Mouse (Mus musculus): Measurements from ENCODE around the gene Lin7c. TPM values are rescaled to one million over a fixed set of nuclear protein-coding genes. Genes with fewer than 3 reads are reported as not detected.

Gene Lin7c
- polyA plus RNA-seq, 1 experiment from 2014 or later, result 160 TPM

DNA sequence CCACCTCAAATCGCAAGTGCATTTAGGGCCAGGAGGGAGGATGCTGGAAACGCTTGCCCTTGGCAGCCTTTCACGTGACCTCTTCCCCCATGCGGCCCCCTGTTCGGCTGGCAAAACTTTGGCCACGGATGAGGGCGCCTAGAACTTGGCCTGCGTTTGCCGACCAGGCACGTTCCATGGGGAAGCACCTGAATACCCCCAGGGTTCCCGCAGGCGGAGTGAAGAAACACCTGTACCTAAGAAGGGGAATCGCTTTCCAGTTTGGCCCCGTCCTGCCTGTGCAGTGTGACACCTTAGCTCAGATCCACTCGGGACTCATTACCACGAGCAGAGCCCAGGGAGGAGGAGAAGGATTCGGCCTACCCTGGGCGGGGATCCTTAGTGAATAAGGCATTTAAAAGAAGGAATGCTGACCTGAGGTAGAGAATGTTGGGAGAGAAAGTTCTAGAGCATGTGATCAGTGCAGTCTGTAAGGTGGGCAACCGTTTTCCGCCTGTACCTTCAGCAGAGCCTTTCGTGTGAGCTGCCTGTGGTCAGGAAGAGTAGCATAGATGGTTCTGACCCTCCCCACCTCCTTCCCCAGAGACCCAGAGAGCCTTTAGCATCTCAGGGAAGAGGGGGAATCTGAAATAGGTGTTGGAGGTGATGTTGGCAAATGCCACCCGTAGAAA is 28.1 kb downstream of the Lin7c start:
- no peaks in the 10 kb centered on the region for H3K9me3 ChIP-seq (replicated peaks)
- peaks cover 38% of the 10 kb centered on the region for H3K4me1 ChIP-seq
- ATAC-seq (ENCODE audit: low FRiP score), result no peak
- H3K4me3 ChIP-seq, result peak overlapping the region; percentile 94
- peak overlapping the region; percentile 98 for H3K9ac ChIP-seq
- no peaks in the 10 kb centered on the region for H3K27me3 ChIP-seq
- whole genome bisulfite sequencing, result 6% methylated on average over 22 of the region's 22 CpGs
- H3K27ac ChIP-seq, result peak overlapping the region; percentile 97
- H3K36me3 ChIP-seq, result no peaks in the 10 kb centered on the region
- H3K4me2 ChIP-seq (replicated peaks), result peak overlapping the region; percentile 61

GRCm38 (mm10) chr2:109920471-109920870 is 29.8 kb downstream of the Lin7c start:
- 67% methylated on average over 7 of the region's 7 CpGs for WGBS
- no peak overlapping the region for H3K27ac ChIP-seq
- peak overlapping the region; percentile 94 for H3K4me3 ChIP-seq
- ATAC-seq (ENCODE audit: low FRiP score), result no peak
- peaks cover 38% of the 10 kb centered on the region for H3K4me1 ChIP-seq
- H3K27me3 ChIP-seq, result no peaks in the 10 kb centered on the region
- no peaks in the 10 kb centered on the region for H3K9me3 ChIP-seq (replicated peaks)
- peak overlapping the region; percentile 61 for H3K4me2 ChIP-seq (replicated peaks)
- H3K9ac ChIP-seq, result peak overlapping the region; percentile 8; the same call in 1 of the 2 replicates
- 0 out of 2 replicates have a peak, but pooled peaks cover under 1% of the 10 kb centered on the region for H3K36me3 ChIP-seq

- WGBS, result 74% methylated on average over 8 of the region's 8 CpGs
- no peak for ATAC-seq (ENCODE audit: low FRiP score)
- Histone ChIP-seq H3K9ac (no peak overlapping the region), H3K9me3 (replicated peaks) (no peaks in the 10 kb centered on the region), H3K27ac (no peak overlapping the region), H3K4me2 (replicated peaks) (peak overlapping the region; percentile 25; the same call in 1 of the 2 replicates), H3K36me3 (peaks cover 8% of the 10 kb centered on the region; the same call in 1 of the 2 replicates), H3K4me3 (no peak overlapping the region), H3K4me1 (peaks cover 38% of the 10 kb centered on the region), H3K27me3 (no peaks in the 10 kb centered on the region)
Measured at GRCm38 (mm10) chr2:109921298-109922035, 30.8 kb downstream of the Lin7c start.

DNA sequence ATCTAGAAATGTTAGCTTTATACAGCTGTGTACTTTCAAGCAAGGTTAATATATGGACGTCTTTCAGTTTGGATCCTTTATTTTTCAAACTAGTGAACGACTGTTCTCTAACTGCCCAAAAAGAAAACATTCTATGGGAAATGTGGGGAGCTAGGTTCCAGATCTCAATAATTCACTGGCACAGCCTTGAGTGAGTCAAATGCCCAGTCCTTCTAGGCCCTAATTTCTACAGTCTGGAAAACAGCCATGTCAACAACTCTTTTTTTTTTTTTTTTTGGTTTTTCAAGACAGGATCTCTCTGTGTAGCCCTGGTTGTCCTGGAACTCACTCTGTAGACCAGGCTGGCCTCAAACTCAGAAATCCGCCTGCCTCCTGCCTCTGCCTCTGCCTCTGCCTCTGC is 31.7 kb downstream of the Lin7c start:
- ATAC-seq (ENCODE audit: low FRiP score), result no peak

DNA sequence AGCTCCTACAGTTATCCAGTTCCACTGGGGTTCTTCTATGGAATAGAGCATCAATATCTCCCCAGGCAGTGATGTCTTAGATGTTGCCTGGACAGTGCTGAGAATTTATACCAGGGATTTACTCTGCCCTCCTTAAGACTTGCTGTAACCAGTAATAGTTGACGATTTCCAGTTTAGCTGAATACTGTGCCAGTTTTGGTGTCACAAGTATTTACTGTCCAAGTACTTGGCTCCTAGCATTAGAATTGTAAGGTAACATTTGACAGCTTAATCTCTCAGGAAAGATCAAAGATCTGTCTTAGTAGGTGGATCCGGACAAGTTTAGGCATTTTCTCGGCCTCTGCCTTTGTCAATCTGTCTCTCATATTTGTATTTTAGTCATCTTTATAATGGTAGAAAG is 32.4 kb downstream of the Lin7c start:
- Histone ChIP-seq H3K4me1 (peaks cover 36% of the 10 kb centered on the region), H3K9me3 (replicated peaks) (no peaks in the 10 kb centered on the region), H3K4me2 (replicated peaks) (0 out of 2 replicates have a peak overlapping the region, but pooled peaks have one; percentile 4), H3K36me3 (peaks cover 8% of the 10 kb centered on the region; the same call in 1 of the 2 replicates), H3K9ac (no peak overlapping the region), H3K4me3 (no peak overlapping the region), H3K27me3 (no peaks in the 10 kb centered on the region), H3K27ac (no peak overlapping the region)
- ATAC-seq (ENCODE audit: low FRiP score), result no peak
- 75% methylated on average over 3 of the region's 3 CpGs for WGBS

More for the DNA sequence above, 31.7 kb downstream of the Lin7c start:
- Histone ChIP-seq H3K4me3 (no peak overlapping the region), H3K9me3 (replicated peaks) (no peaks in the 10 kb centered on the region), H3K9ac (no peak overlapping the region), H3K4me1 (peaks cover 36% of the 10 kb centered on the region), H3K27ac (no peak overlapping the region), H3K4me2 (replicated peaks) (no peak overlapping the region), H3K27me3 (no peaks in the 10 kb centered on the region), H3K36me3 (peaks cover 8% of the 10 kb centered on the region; the same call in 1 of the 2 replicates)
- WGBS, result 85% methylated on average over 3 of the region's 3 CpGs

- WGBS, result 57% methylated on average over 3 of the region's 3 CpGs
- Histone ChIP-seq H3K27me3 (no peaks in the 10 kb centered on the region), H3K36me3 (peaks cover 8% of the 10 kb centered on the region; the same call in 1 of the 2 replicates), H3K4me2 (replicated peaks) (no peak overlapping the region), H3K9ac (no peak overlapping the region), H3K4me3 (no peak overlapping the region), H3K9me3 (replicated peaks) (no peaks in the 10 kb centered on the region), H3K4me1 (peaks cover 36% of the 10 kb centered on the region), H3K27ac (no peak overlapping the region)
- ATAC-seq (ENCODE audit: low FRiP score), result no peak
Measured at GRCm38 (mm10) chr2:109923945-109924344, 33.3 kb downstream of the Lin7c start.

DNA sequence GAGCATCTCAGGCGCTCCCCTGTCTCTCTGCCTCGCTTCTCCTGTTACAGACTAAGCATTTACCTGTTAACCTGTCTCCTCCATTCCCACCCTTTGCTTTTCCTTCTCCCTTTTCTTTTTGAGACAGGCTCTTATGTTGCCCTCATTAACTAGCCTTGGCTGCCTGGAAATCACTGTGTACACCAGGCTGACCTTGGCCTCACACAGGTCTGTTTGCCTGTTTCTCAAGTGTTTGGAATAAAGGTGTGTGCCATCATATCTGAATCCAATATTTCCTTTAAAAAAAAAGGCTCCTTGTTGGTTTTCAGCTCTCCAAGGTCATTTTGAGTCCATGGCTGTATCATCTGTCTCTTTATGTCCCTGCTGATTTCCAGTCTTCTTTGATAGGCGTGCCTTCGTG is 36.3 kb downstream of the Lin7c start:
- Histone ChIP-seq H3K27ac (no peak overlapping the region), H3K4me2 (replicated peaks) (no peak overlapping the region), H3K27me3 (no peaks in the 10 kb centered on the region), H3K9ac (no peak overlapping the region), H3K4me3 (no peak overlapping the region), H3K36me3 (peaks cover 8% of the 10 kb centered on the region; the same call in 1 of the 2 replicates), H3K9me3 (replicated peaks) (no peaks in the 10 kb centered on the region), H3K4me1 (peaks cover 21% of the 10 kb centered on the region)
- no peak for ATAC-seq (ENCODE audit: low FRiP score)
- WGBS, result 90% methylated on average over 4 of the region's 4 CpGs

GRCm38 (mm10) chr2:109927446-109927845 is 36.8 kb downstream of the Lin7c start:
- peaks cover 25% of the 10 kb centered on the region for H3K4me1 ChIP-seq
- no peak overlapping the region for H3K27ac ChIP-seq
- H3K4me3 ChIP-seq, result no peak overlapping the region
- no peak overlapping the region for H3K4me2 ChIP-seq (replicated peaks)
- ATAC-seq (ENCODE audit: low FRiP score), result no peak
- no peaks in the 10 kb centered on the region for H3K9me3 ChIP-seq (replicated peaks)
- no peaks in the 10 kb centered on the region for H3K27me3 ChIP-seq
- 86% methylated on average over 7 of the region's 7 CpGs for WGBS
- peaks cover 8% of the 10 kb centered on the region; the same call in 1 of the 2 replicates for H3K36me3 ChIP-seq
- no peak overlapping the region for H3K9ac ChIP-seq

DNA sequence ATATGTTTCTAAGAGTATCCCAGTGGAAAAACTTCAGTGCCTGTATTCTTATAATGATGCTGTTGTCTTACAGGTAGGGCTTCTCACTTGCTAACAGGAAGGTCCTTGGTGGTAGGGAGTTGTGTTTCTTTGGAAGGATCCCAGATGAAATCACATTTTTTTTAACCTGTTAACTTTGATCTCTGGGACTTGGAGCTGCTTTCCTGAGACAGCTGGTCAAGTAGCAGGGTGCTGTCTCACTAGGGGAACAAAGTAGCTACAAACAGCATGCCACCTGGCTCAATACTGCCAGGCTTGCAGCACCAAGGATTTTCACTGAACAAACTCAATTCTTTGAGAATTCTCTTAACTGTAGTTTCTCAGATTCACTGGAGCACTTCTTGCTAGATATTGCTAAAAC is 37.2 kb downstream of the Lin7c start:
- Histone ChIP-seq H3K4me1 (peaks cover 30% of the 10 kb centered on the region), H3K36me3 (peaks cover 8% of the 10 kb centered on the region; the same call in 1 of the 2 replicates), H3K27me3 (no peaks in the 10 kb centered on the region), H3K4me3 (no peak overlapping the region), H3K9me3 (replicated peaks) (no peaks in the 10 kb centered on the region), H3K9ac (no peak overlapping the region), H3K27ac (no peak overlapping the region), H3K4me2 (replicated peaks) (no peak overlapping the region)
- no peak for ATAC-seq (ENCODE audit: low FRiP score)

DNA sequence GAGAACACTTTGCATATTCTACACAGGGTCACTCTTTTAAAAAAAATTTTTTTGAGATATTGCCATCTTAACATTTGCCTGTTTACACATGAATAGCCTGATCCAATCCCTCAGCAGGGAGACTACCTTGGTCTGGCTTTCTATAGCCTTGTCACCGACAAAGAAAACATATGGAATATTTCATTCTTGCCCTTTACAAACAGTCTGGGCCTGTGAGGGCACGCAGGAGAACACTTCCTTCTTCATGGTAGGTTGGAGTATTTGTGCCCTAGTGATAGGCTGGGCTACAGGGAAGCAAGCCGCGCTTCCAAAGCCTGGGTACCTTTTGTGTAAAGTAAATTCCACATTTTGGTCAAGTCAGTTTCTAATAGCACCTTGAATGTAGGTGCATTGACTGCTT is 38.1 kb downstream of the Lin7c start:
- no peak overlapping the region for H3K9ac ChIP-seq
- WGBS, result 61% methylated on average over 4 of the region's 4 CpGs
- ATAC-seq (ENCODE audit: low FRiP score), result no peak

DNA sequence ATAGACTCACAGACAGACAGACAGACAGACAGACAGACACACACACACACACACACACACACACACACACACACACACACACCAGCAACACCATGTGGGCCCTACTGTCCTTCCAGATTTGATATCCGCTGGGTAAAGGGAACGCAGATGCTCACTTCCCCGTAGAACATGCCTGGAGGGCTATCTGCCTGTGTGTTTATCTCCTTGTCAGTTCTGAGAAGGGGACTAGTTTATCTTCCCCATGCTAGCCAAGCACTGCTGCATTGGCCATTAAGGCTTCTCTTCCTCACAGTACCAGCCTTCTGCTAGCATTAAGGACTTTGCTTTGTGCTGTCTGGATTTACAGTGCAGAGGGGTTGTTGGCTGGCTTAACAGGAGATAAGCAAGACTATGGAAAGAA is 38.6 kb downstream of the Lin7c start:
- no peak overlapping the region for H3K4me3 ChIP-seq
- H3K9ac ChIP-seq, result no peak overlapping the region
- 54% methylated on average over 3 of the region's 3 CpGs for WGBS
- H3K27me3 ChIP-seq, result no peaks in the 10 kb centered on the region
- H3K36me3 ChIP-seq, result peaks cover 8% of the 10 kb centered on the region; the same call in 1 of the 2 replicates
- H3K4me2 ChIP-seq (replicated peaks), result no peak overlapping the region
- no peaks in the 10 kb centered on the region for H3K9me3 ChIP-seq (replicated peaks)
- peak; percentile 46; the same call in 1 of the 2 replicates for ATAC-seq (ENCODE audit: low FRiP score)
- H3K27ac ChIP-seq, result peak overlapping the region; percentile 30; the same call in 1 of the 2 replicates
- peaks cover 31% of the 10 kb centered on the region for H3K4me1 ChIP-seq

More for the DNA sequence above, 38.1 kb downstream of the Lin7c start:
- Histone ChIP-seq H3K4me2 (replicated peaks) (no peak overlapping the region), H3K4me3 (no peak overlapping the region), H3K9me3 (replicated peaks) (no peaks in the 10 kb centered on the region), H3K4me1 (peaks cover 31% of the 10 kb centered on the region), H3K36me3 (peaks cover 8% of the 10 kb centered on the region; the same call in 1 of the 2 replicates), H3K27ac (no peak overlapping the region), H3K27me3 (no peaks in the 10 kb centered on the region)

DNA sequence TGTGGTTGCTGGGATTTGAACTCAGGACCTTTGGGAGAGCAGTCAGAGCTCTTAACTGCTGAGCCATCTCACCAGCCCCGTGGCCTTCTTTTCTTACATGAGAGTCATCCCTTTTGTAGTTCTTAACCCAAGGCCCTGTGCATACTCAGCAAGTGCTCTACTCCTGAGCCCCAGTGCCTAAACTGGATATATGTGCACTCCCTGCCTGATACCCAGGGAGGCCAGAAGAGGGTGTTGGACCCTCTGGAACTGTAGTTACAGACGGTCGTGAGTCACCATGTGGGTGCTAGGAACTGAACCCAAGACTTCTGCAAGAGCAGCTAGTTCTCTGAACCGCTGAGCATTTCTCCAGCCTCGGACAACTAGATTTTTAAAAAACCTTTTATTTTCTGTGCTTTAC is 39.7 kb downstream of the Lin7c start:
- Histone ChIP-seq H3K36me3 (peaks cover 8% of the 10 kb centered on the region; the same call in 1 of the 2 replicates), H3K4me3 (no peak overlapping the region), H3K4me2 (replicated peaks) (no peak overlapping the region), H3K4me1 (peaks cover 31% of the 10 kb centered on the region), H3K27ac (no peak overlapping the region), H3K9me3 (replicated peaks) (no peaks in the 10 kb centered on the region), H3K27me3 (no peaks in the 10 kb centered on the region), H3K9ac (no peak overlapping the region)
- WGBS, result 91% methylated on average over 5 of the region's 5 CpGs
- ATAC-seq (ENCODE audit: low FRiP score), result no peak

Measured in hindbrain, embryonic 12.5 days (tissue).